Mouse (Mus musculus): ENCODE data around the gene Ccdc163. TPM values are rescaled to one million over a fixed set of nuclear protein-coding genes. Genes with fewer than 3 reads are reported as not detected.
"Not testable (repeated sequence)": the region's sequence is repeated elsewhere in the genome, so short reads cannot be mapped to it uniquely, and the experiment has no call there.

Ccdc163 gene
- total and polyA plus RNA-seq, 3 experiments: 15.3 to 27.9 (median 18.1) TPM

- in situ Hi-C loops (cut with MboI; ENCODE audit: low pct_ligation_motif_present, low pct_unique_long_range_greater_than_20kb, low sequenced_read_pairs): no loop called here
- no peak for DNase-seq (ENCODE audit: extremely low read depth)
- Histone ChIP-seq H3K36me3 (replicated peaks in 1 of 2; ENCODE audit: control insufficient read depth in 1 of 2, insufficient read depth in 1 of 2, low read length in 1 of 2) (no peaks in the 10 kb centered on the region), H3K9ac (ENCODE audit: insufficient read depth, low read depth) (no peak overlapping the region), H3K27ac (ENCODE audit: insufficient read depth, low read depth) (no peak overlapping the region), H3K4me2 (ENCODE audit: insufficient read depth, low read depth, poor library complexity, severe bottlenecking) (no peak overlapping the region), H3K27me3 (replicated peaks) (no peaks in the 10 kb centered on the region), H3K4me1 (ENCODE audit: control insufficient read depth in 1 of 2, insufficient read depth in 2 of 2) (peaks cover 7 to 33% of the 10 kb centered on the region in 2 experiments; a peak in 3 of 4 replicates), H3K9me3 (replicated peaks; ENCODE audit: low read length) (no peaks in the 10 kb centered on the region), H3K79me2 (replicated peaks; ENCODE audit: control insufficient read depth, extremely low read depth, insufficient read depth, poor library complexity, severe bottlenecking) (no peaks in the 10 kb centered on the region), H3K4me3 (replicated peaks in 1 of 3; ENCODE audit: low read depth in 2 of 3, low read length in 2 of 3, poor library complexity in 1 of 3) (no peak overlapping the region)
- TF ChIP-seq CHD1 (IDR thresholded peaks at IDR 0.05; ENCODE audit: low read depth, low read length) (no peak), ETS1 (conservative IDR thresholded peaks at IDR 0.05; ENCODE audit: low read depth, low read length) (peak; percentile 21; the same call in 1 of the 2 replicates)
- dilution Hi-C loops (cut with MboI; ENCODE audit: extremely low pct_ligation_motif_present, extremely low pct_unique_long_range_greater_than_20kb, low sequenced_read_pairs): no loop called here
These were observed 30.5 kb upstream of the Ccdc163 start for GRCm38 (mm10) chr4:116677808-116678207.

GRCm38 (mm10) chr4:116679141-116679540 is 29.2 kb upstream of the Ccdc163 start:
- Histone ChIP-seq H3K9me3 (replicated peaks; ENCODE audit: low read length) (no peaks in the 10 kb centered on the region), H3K4me2 (ENCODE audit: insufficient read depth, low read depth, poor library complexity, severe bottlenecking) (no peak overlapping the region), H3K27me3 (replicated peaks) (no peaks in the 10 kb centered on the region), H3K4me1 (ENCODE audit: control insufficient read depth in 1 of 2, insufficient read depth in 2 of 2) (peaks cover 7 to 35% of the 10 kb centered on the region in 2 experiments; a peak in 3 of 4 replicates), H3K9ac (ENCODE audit: insufficient read depth, low read depth) (no peak overlapping the region), H3K27ac (ENCODE audit: insufficient read depth, low read depth) (no peak overlapping the region), H3K79me2 (replicated peaks; ENCODE audit: control insufficient read depth, extremely low read depth, insufficient read depth, poor library complexity, severe bottlenecking) (no peaks in the 10 kb centered on the region), H3K4me3 (replicated peaks in 1 of 3; ENCODE audit: low read depth in 2 of 3, low read length in 2 of 3, poor library complexity in 1 of 3) (no peak overlapping the region), H3K36me3 (replicated peaks in 1 of 2; ENCODE audit: control insufficient read depth in 1 of 2, insufficient read depth in 1 of 2, low read length in 1 of 2) (no peaks in the 10 kb centered on the region)
- in situ Hi-C loops (cut with MboI; ENCODE audit: low pct_ligation_motif_present, low pct_unique_long_range_greater_than_20kb, low sequenced_read_pairs) (no loop called here), dilution Hi-C loops (cut with MboI; ENCODE audit: extremely low pct_ligation_motif_present, extremely low pct_unique_long_range_greater_than_20kb, low sequenced_read_pairs) (no loop called here)
- TF ChIP-seq ELF1 (IDR thresholded peaks at IDR 0.05; ENCODE audit: low read depth, low read length): no peak
- TF ChIP-seq RAD21 (IDR thresholded peaks at IDR 0.05; ENCODE audit: low read depth, low read length): no peak
- TF ChIP-seq CHD2 (IDR thresholded peaks at IDR 0.05; ENCODE audit: low read length): no peak
- TF ChIP-seq JUN (IDR thresholded peaks at IDR 0.05; ENCODE audit: insufficient read depth, low read depth, low read length): no peak
- no peak for TF ChIP-seq MYC (IDR thresholded peaks at IDR 0.05; ENCODE audit: low read depth, low read length)
- no peak for DNase-seq (ENCODE audit: extremely low read depth)

GRCm38 (mm10) chr4:116680521-116680920 is 27.8 kb upstream of the Ccdc163 start:
- H3K4me2 ChIP-seq (ENCODE audit: insufficient read depth, low read depth, poor library complexity, severe bottlenecking); DNase-seq (ENCODE audit: extremely low read depth); H3K79me2 ChIP-seq (replicated peaks; ENCODE audit: control insufficient read depth, extremely low read depth, insufficient read depth, poor library complexity, severe bottlenecking); H3K9me3 ChIP-seq (replicated peaks; ENCODE audit: low read length); H3K36me3 ChIP-seq (replicated peaks in 1 of 2; ENCODE audit: control insufficient read depth in 1 of 2, insufficient read depth in 1 of 2, low read length in 1 of 2); dilution Hi-C loops (cut with MboI; ENCODE audit: extremely low pct_ligation_motif_present, extremely low pct_unique_long_range_greater_than_20kb, low sequenced_read_pairs); H3K4me3 ChIP-seq (replicated peaks in 1 of 3; ENCODE audit: low read depth in 2 of 3, low read length in 2 of 3, poor library complexity in 1 of 3); in situ Hi-C loops (cut with MboI; ENCODE audit: low pct_ligation_motif_present, low pct_unique_long_range_greater_than_20kb, low sequenced_read_pairs); H3K27me3 ChIP-seq (replicated peaks); H3K27ac ChIP-seq (ENCODE audit: insufficient read depth, low read depth); H3K9ac ChIP-seq (ENCODE audit: insufficient read depth, low read depth): not testable (repeated sequence)
- TF ChIP-seq MAFK (IDR thresholded peaks at IDR 0.05; ENCODE audit: insufficient replicate concordance, low read length): peak; percentile 62; the same call in 1 of the 2 replicates
- peaks cover 1 to 41% of the 10 kb centered on the region in 2 experiments; a peak in 3 of 4 replicates for H3K4me1 ChIP-seq (ENCODE audit: control insufficient read depth in 1 of 2, insufficient read depth in 2 of 2)
